Mouse (Mus musculus): ENCODE data around the gene Eapp. TPM values are rescaled to one million over a fixed set of nuclear protein-coding genes. Genes with fewer than 3 reads are reported as not detected.

Eapp gene
- polyA plus RNA-seq, 2 experiments = 19.5 to 64.3 TPM

GRCm38 (mm10) chr12:54651820-54652219, 43.9 kb downstream of the Eapp start:
- no peak overlapping the region for H3K4me3 ChIP-seq (replicated peaks; ENCODE audit: low read length)
- no peak overlapping the region for H3K4me2 ChIP-seq (replicated peaks; ENCODE audit: low read depth, low read length, severe bottlenecking)
- ATAC-seq (ENCODE audit: low FRiP score, low read depth) = no peak
- DNase-seq (ENCODE audit: low spot score) = no peak
- WGBS = 74% methylated on average over 8 of the region's 8 CpGs
- no peak overlapping the region for H3K27ac ChIP-seq (replicated peaks; ENCODE audit: low read depth, low read length)
- TF ChIP-seq POLR2A (IDR thresholded peaks at IDR 0.05; ENCODE audit: borderline replicate concordance, extremely low read depth, insufficient read depth, insufficient read length) = no peak
- peaks cover 17% of the 10 kb centered on the region for H3K4me1 ChIP-seq (ENCODE audit: control insufficient read depth, insufficient read depth, low read length)
- H3K9ac ChIP-seq (ENCODE audit: low read depth, low read length, severe bottlenecking) = no peak overlapping the region
- H3K27me3 ChIP-seq (ENCODE audit: control insufficient read depth, insufficient read depth, low read length) = no peaks in the 10 kb centered on the region
- H3K9me3 ChIP-seq (ENCODE audit: control insufficient read depth, low read length) = no peaks in the 10 kb centered on the region
- peaks cover 7% of the 10 kb centered on the region for H3K36me3 ChIP-seq (ENCODE audit: control insufficient read depth, insufficient read depth, low read length)

GRCm38 (mm10) chr12:54651158-54651557, 44.5 kb downstream of the Eapp start:
- H3K27me3 ChIP-seq (ENCODE audit: control insufficient read depth, insufficient read depth, low read length) = no peaks in the 10 kb centered on the region
- H3K9me3 ChIP-seq (ENCODE audit: control insufficient read depth, low read length) = no peaks in the 10 kb centered on the region
- H3K4me2 ChIP-seq (replicated peaks; ENCODE audit: low read depth, low read length, severe bottlenecking) = no peak overlapping the region
- no peak overlapping the region for H3K9ac ChIP-seq (ENCODE audit: low read depth, low read length, severe bottlenecking)
- H3K36me3 ChIP-seq (ENCODE audit: control insufficient read depth, insufficient read depth, low read length) = peaks cover 11% of the 10 kb centered on the region
- no peak for TF ChIP-seq POLR2A (IDR thresholded peaks at IDR 0.05; ENCODE audit: borderline replicate concordance, extremely low read depth, insufficient read depth, insufficient read length)
- 38% methylated on average over 1 of the region's 1 CpGs for WGBS
- ATAC-seq (ENCODE audit: low FRiP score, low read depth) (no peak), DNase-seq (ENCODE audit: low spot score) (no peak)
- no peak overlapping the region for H3K4me3 ChIP-seq (replicated peaks; ENCODE audit: low read length)
- H3K4me1 ChIP-seq (ENCODE audit: control insufficient read depth, insufficient read depth, low read length) = peaks cover 15% of the 10 kb centered on the region
- H3K27ac ChIP-seq (replicated peaks; ENCODE audit: low read depth, low read length) = no peak overlapping the region

DNA sequence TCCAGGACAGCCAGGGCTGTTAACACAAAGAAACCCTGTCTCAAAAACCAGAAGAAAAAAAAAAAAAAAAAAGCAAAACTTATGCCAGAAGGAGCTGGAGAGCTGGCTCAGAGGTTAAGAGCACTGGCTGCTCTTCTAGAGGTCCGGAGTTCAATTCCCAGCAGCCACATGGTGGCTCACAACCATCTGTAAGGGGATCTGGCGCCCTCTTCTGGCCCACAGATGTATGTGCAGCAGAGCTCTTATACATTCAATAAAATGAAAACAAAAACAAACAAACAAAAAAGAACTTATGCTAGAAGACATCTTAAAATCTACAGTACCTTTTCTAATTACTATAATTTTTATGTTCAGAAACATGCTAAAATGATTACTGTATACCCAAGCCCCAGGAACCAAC, 50.8 kb downstream of the Eapp start:
- peaks cover 14% of the 10 kb centered on the region for H3K36me3 ChIP-seq (ENCODE audit: control insufficient read depth, insufficient read depth, low read length)
- H3K4me3 ChIP-seq (replicated peaks; ENCODE audit: low read length) = no peak overlapping the region
- no peak overlapping the region for H3K9ac ChIP-seq (ENCODE audit: low read depth, low read length, severe bottlenecking)
- ATAC-seq (ENCODE audit: low FRiP score, low read depth) = no peak
- no peaks in the 10 kb centered on the region for H3K9me3 ChIP-seq (ENCODE audit: control insufficient read depth, low read length)
- WGBS = 76% methylated on average over 2 of the region's 2 CpGs
- no peak overlapping the region for H3K27ac ChIP-seq (replicated peaks; ENCODE audit: low read depth, low read length)
- no peaks in the 10 kb centered on the region for H3K4me1 ChIP-seq (ENCODE audit: control insufficient read depth, insufficient read depth, low read length)
- H3K4me2 ChIP-seq (replicated peaks; ENCODE audit: low read depth, low read length, severe bottlenecking) = no peak overlapping the region
- no peaks in the 10 kb centered on the region for H3K27me3 ChIP-seq (ENCODE audit: control insufficient read depth, insufficient read depth, low read length)
- DNase-seq (ENCODE audit: low spot score) = no peak
- TF ChIP-seq POLR2A (IDR thresholded peaks at IDR 0.05; ENCODE audit: borderline replicate concordance, extremely low read depth, insufficient read depth, insufficient read length) = no peak

DNA sequence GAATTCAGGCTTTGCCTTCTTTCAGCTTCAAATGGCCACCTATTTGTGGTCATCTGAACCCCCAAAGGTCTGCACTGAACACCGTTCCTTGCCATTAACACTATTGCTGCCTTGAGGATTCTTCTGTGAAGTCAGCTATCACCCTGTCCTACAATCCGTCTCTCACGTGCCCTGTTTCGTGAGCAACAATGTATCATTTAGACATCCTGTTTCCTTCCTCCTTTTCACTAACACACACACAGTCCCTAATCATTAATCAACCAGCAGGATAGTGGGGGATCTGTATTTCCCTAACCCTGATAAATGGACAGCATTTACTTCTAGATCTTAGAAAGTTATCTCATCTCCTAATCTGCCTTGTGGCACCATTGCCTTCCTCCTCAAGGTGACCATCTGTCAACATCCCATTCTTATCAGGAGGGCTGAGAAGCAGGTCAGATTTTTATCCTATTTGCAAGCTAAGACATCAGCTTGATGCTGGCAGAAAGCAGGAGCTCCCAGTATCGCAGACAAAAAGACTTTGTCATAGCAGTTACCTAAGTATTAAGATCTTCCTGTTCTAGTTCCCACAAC, 52.3 kb downstream of the Eapp start:
- ATAC-seq (ENCODE audit: low FRiP score, low read depth) (no peak), DNase-seq (ENCODE audit: low spot score) (no peak)
- H3K4me2 ChIP-seq (replicated peaks; ENCODE audit: low read depth, low read length, severe bottlenecking) = no peak overlapping the region
- H3K27ac ChIP-seq (replicated peaks; ENCODE audit: low read depth, low read length) = no peak overlapping the region
- H3K27me3 ChIP-seq (ENCODE audit: control insufficient read depth, insufficient read depth, low read length) = no peaks in the 10 kb centered on the region
- TF ChIP-seq POLR2A (IDR thresholded peaks at IDR 0.05; ENCODE audit: borderline replicate concordance, extremely low read depth, insufficient read depth, insufficient read length) = no peak
- peaks cover 14% of the 10 kb centered on the region for H3K36me3 ChIP-seq (ENCODE audit: control insufficient read depth, insufficient read depth, low read length)
- H3K4me1 ChIP-seq (ENCODE audit: control insufficient read depth, insufficient read depth, low read length) = no peaks in the 10 kb centered on the region
- H3K4me3 ChIP-seq (replicated peaks; ENCODE audit: low read length) = no peak overlapping the region
- 71% methylated on average over 5 of the region's 5 CpGs for WGBS
- H3K9ac ChIP-seq (ENCODE audit: low read depth, low read length, severe bottlenecking) = no peak overlapping the region
- H3K9me3 ChIP-seq (ENCODE audit: control insufficient read depth, low read length) = no peaks in the 10 kb centered on the region

GRCm38 (mm10) chr12:54641374-54641773, 54.3 kb downstream of the Eapp start:
- no peak overlapping the region for H3K9ac ChIP-seq (ENCODE audit: low read depth, low read length, severe bottlenecking)
- DNase-seq (ENCODE audit: low spot score) (no peak), ATAC-seq (ENCODE audit: low FRiP score, low read depth) (no peak)
- H3K9me3 ChIP-seq (ENCODE audit: control insufficient read depth, low read length) = no peaks in the 10 kb centered on the region
- no peaks in the 10 kb centered on the region for H3K27me3 ChIP-seq (ENCODE audit: control insufficient read depth, insufficient read depth, low read length)
- no peak overlapping the region for H3K4me3 ChIP-seq (replicated peaks; ENCODE audit: low read length)
- H3K36me3 ChIP-seq (ENCODE audit: control insufficient read depth, insufficient read depth, low read length) = peaks cover 3% of the 10 kb centered on the region
- 91% methylated on average over 4 of the region's 4 CpGs for WGBS
- no peak overlapping the region for H3K4me2 ChIP-seq (replicated peaks; ENCODE audit: low read depth, low read length, severe bottlenecking)
- H3K4me1 ChIP-seq (ENCODE audit: control insufficient read depth, insufficient read depth, low read length) = no peaks in the 10 kb centered on the region
- no peak for TF ChIP-seq POLR2A (IDR thresholded peaks at IDR 0.05; ENCODE audit: borderline replicate concordance, extremely low read depth, insufficient read depth, insufficient read length)
- no peak overlapping the region for H3K27ac ChIP-seq (replicated peaks; ENCODE audit: low read depth, low read length)

- no peaks in the 10 kb centered on the region for H3K9me3 ChIP-seq (ENCODE audit: control insufficient read depth, low read length)
- no peak overlapping the region for H3K4me2 ChIP-seq (replicated peaks; ENCODE audit: low read depth, low read length, severe bottlenecking)
- H3K9ac ChIP-seq (ENCODE audit: low read depth, low read length, severe bottlenecking) = no peak overlapping the region
- ATAC-seq (ENCODE audit: low FRiP score, low read depth) (no peak), DNase-seq (ENCODE audit: low spot score) (no peak)
- no peak overlapping the region for H3K4me3 ChIP-seq (replicated peaks; ENCODE audit: low read length)
- WGBS = 88% methylated on average over 6 of the region's 6 CpGs
- H3K27ac ChIP-seq (replicated peaks; ENCODE audit: low read depth, low read length) = no peak overlapping the region
- no peaks in the 10 kb centered on the region for H3K27me3 ChIP-seq (ENCODE audit: control insufficient read depth, insufficient read depth, low read length)
- no peaks in the 10 kb centered on the region for H3K4me1 ChIP-seq (ENCODE audit: control insufficient read depth, insufficient read depth, low read length)
- peaks cover 3% of the 10 kb centered on the region; the same call in 1 of the 2 replicates for H3K36me3 ChIP-seq (ENCODE audit: control insufficient read depth, insufficient read depth, low read length)
- no peak for TF ChIP-seq POLR2A (IDR thresholded peaks at IDR 0.05; ENCODE audit: borderline replicate concordance, extremely low read depth, insufficient read depth, insufficient read length)
These were observed 55.4 kb downstream of the Eapp start for GRCm38 (mm10) chr12:54640259-54640658.
